Mouse (Mus musculus) gastrocnemius, adult 8-10 months (tissue): ENCODE data around the gene Zscan18. TPM values are rescaled to one million over a fixed set of nuclear protein-coding genes. Genes with fewer than 3 reads are reported as not detected.

Source experiments
- total RNA-seq, 4 experiments: library from RNA; stranded (reverse); gene quantifications; 2 replicates each; pipeline ENCODE4 v1.2.4; 2022

The Zscan18 gene
- total RNA-seq, 4 experiments from 2014 or later = 0.46 to 1.3 (median 0.86) TPM

Other genes with a start within 250 kb of the Zscan18 start
- under 1 TPM in 1 of 4 experiments, not detected in 3; 0.02 TPM for gene Vmn2r53, start 194.8 kb downstream of the Zscan18 start, total RNA-seq
- gene Vmn2r54, start 163.3 kb downstream of the Zscan18 start, total RNA-seq = not detected
- not detected for gene Vmn2r55, start 118.6 kb downstream of the Zscan18 start, total RNA-seq
- not detected for gene Vmn2r56, start 68.6 kb downstream of the Zscan18 start, total RNA-seq
- 1 to 10 TPM; 2.9 to 5.8 (median 4.5) TPM for gene Zfp329, start 15.2 kb upstream of the Zscan18 start, total RNA-seq
- gene Zfp110, start 31.1 kb upstream of the Zscan18 start, total RNA-seq = 10 to 100 TPM; 11.9 to 17.2 (median 13.9) TPM
- gene Zfp128, start 77.5 kb upstream of the Zscan18 start, total RNA-seq = 1 to 10 TPM; 1.7 to 2.2 (median 2.1) TPM
- gene Zscan22, start 94.2 kb upstream of the Zscan18 start, total RNA-seq = 1 to 10 TPM; 3.2 to 3.7 (median 3.4) TPM
- 100 to 1,000 TPM; 635 to 741 (median 657) TPM for gene Rps5, start 118.7 kb upstream of the Zscan18 start, total RNA-seq
- under 1 TPM; 0.19 to 0.51 (median 0.42) TPM for gene Rnf225, start 123.8 kb upstream of the Zscan18 start, total RNA-seq
- gene Zfp324, start 162.2 kb upstream of the Zscan18 start, total RNA-seq = 1 to 10 TPM; 1.3 to 2.7 (median 1.6) TPM
- gene Zfp446, start 174.2 kb upstream of the Zscan18 start, total RNA-seq = 1 to 10 TPM; 1.1 to 2.3 (median 2.2) TPM
- gene Slc27a5, start 194.6 kb upstream of the Zscan18 start, total RNA-seq = under 1 TPM in 1 of 4 experiments, not detected in 3; 0.16 TPM
- 10 to 100 TPM; 58.7 to 75.7 (median 62.7) TPM for gene Trim28, start 195.5 kb upstream of the Zscan18 start, total RNA-seq
- gene Zbtb45, start 206.4 kb upstream of the Zscan18 start, total RNA-seq = 1 to 10 TPM; 2.5 to 3.6 (median 2.8) TPM
- gene Chmp2a, start 231.2 kb upstream of the Zscan18 start, total RNA-seq = 100 to 1,000 TPM in 1 of 4 experiments, 10 to 100 TPM in 3; 85.5 to 101 (median 92.9) TPM
- 100 to 1,000 TPM; 139 to 166 (median 147) TPM for gene Ube2m, start 234.6 kb upstream of the Zscan18 start, total RNA-seq